Mouse (Mus musculus): ENCODE measurements around the gene Scgn. TPM values are rescaled to one million over a fixed set of nuclear protein-coding genes. Genes with fewer than 3 reads are reported as not detected.

The Scgn gene
- polyA plus RNA-seq, 1 experiment from 2014 or later = 1.6 TPM

Small RNAs within 50 kb of the gene (microRNA-seq; reads per million reads assigned to microRNA genes)
- not detected for gene Gm44344

Other genes starting within 250 kb of the Scgn start
- gene Hist1h3c, start 245.6 kb downstream of the Scgn start, polyA plus RNA-seq (2015; fragmentation: Nextera tagmentation; extraction: Ambion mirVana) = 3.9 and 4.1 TPM in 2 replicates
- 1.8 and 2.0 TPM in 2 replicates for gene Hist1h2bb, start 244.5 kb downstream of the Scgn start, polyA plus RNA-seq (2015; fragmentation: Nextera tagmentation; extraction: Ambion mirVana)
- gene Hist1h2ab, start 240.1 kb downstream of the Scgn start, polyA plus RNA-seq (2015; fragmentation: Nextera tagmentation; extraction: Ambion mirVana) = 26.0 and 31.2 TPM in 2 replicates
- gene Hist1h3b, start 238.9 kb downstream of the Scgn start, polyA plus RNA-seq (2015; fragmentation: Nextera tagmentation; extraction: Ambion mirVana) = 7.9 and 11.7 TPM in 2 replicates
- gene Hist1h4b, start 234.2 kb downstream of the Scgn start, polyA plus RNA-seq (2015; fragmentation: Nextera tagmentation; extraction: Ambion mirVana) = 2.8 and 3.8 TPM in 2 replicates
- gene Hist1h4a, start 230.0 kb downstream of the Scgn start, polyA plus RNA-seq (2015; fragmentation: Nextera tagmentation; extraction: Ambion mirVana) = 0.38 TPM in 1 of 2 replicates, not detected in the other
- gene Hist1h3a, start 228.8 kb downstream of the Scgn start, polyA plus RNA-seq (2015; fragmentation: Nextera tagmentation; extraction: Ambion mirVana) = 2.7 and 3.2 TPM in 2 replicates
- 1.5 TPM in 2 replicates for gene Hist1h1a, start 227.5 kb downstream of the Scgn start, polyA plus RNA-seq (2015; fragmentation: Nextera tagmentation; extraction: Ambion mirVana)
- gene Trim38, start 221.3 kb downstream of the Scgn start, polyA plus RNA-seq (2015; fragmentation: Nextera tagmentation; extraction: Ambion mirVana) = 0.11 TPM in 1 of 2 replicates, not detected in the other
- gene Slc17a2, start 184.2 kb downstream of the Scgn start, polyA plus RNA-seq (2015; fragmentation: Nextera tagmentation; extraction: Ambion mirVana) = not detected in 2 replicates
- 0.04 TPM in 1 of 2 replicates, not detected in the other for gene Slc17a3, start 151.8 kb downstream of the Scgn start, polyA plus RNA-seq (2015; fragmentation: Nextera tagmentation; extraction: Ambion mirVana)
- not detected in 2 replicates for gene Slc17a1, start 123.5 kb downstream of the Scgn start, polyA plus RNA-seq (2015; fragmentation: Nextera tagmentation; extraction: Ambion mirVana)
- gene Slc17a4, start 76.2 kb downstream of the Scgn start, polyA plus RNA-seq (2015; fragmentation: Nextera tagmentation; extraction: Ambion mirVana) = not detected in 2 replicates
- gene Hist1h2ba, start 57.1 kb downstream of the Scgn start, polyA plus RNA-seq (2015; fragmentation: Nextera tagmentation; extraction: Ambion mirVana) = not detected in 2 replicates
- gene Hist1h2aa, start 56.8 kb downstream of the Scgn start, polyA plus RNA-seq (2015; fragmentation: Nextera tagmentation; extraction: Ambion mirVana) = not detected in 2 replicates